Mouse (Mus musculus): ENCODE data around the gene Pold3.
A peak's percentile ranks its signal among the peaks of the same experiment; 100 is the strongest.

The Pold3 gene

GRCm38 (mm10) chr7:100121376-100121789 is at the start of gene Pold3:
Pold3 (minus strand) TSS chr7:100121565.
- DNase-seq: peak; percentile 97

GRCm38 (mm10) chr7:100170756-100171155 is 49.4 kb upstream of the Pold3 start:
- DNase-seq: no peak

GRCm38 (mm10) chr7:100168654-100169053 is 47.3 kb upstream of the Pold3 start:
- DNase-seq: no peak

GRCm38 (mm10) chr7:100163506-100163905 is 42.1 kb upstream of the Pold3 start:
- DNase-seq: no peak

GRCm38 (mm10) chr7:100160006-100160405 is 38.6 kb upstream of the Pold3 start:
- no peak for DNase-seq

- peak; percentile 92 for DNase-seq
Measured at GRCm38 (mm10) chr7:100159105-100159841, 37.9 kb upstream of the Pold3 start, which contains the start of gene Lipt2. Lipt2 (plus strand) TSS chr7:100159277.

GRCm38 (mm10) chr7:100157669-100158068 is 36.3 kb upstream of the Pold3 start:
- no peak for DNase-seq

- DNase-seq: peak; percentile 10
Measured at GRCm38 (mm10) chr7:100150626-100151025, 29.3 kb upstream of the Pold3 start.

- no peak for DNase-seq
Measured at GRCm38 (mm10) chr7:100150086-100150485, 28.7 kb upstream of the Pold3 start.

GRCm38 (mm10) chr7:100148586-100148985 is 27.2 kb upstream of the Pold3 start:
- DNase-seq: no peak

- DNase-seq: no peak
Measured at GRCm38 (mm10) chr7:100140591-100140990, 19.2 kb upstream of the Pold3 start.

- DNase-seq: no peak
Measured at GRCm38 (mm10) chr7:100138075-100138474, 16.7 kb upstream of the Pold3 start.

- DNase-seq: no peak
Measured at GRCm38 (mm10) chr7:100137038-100137437, 15.7 kb upstream of the Pold3 start.

- DNase-seq: no peak
Measured at GRCm38 (mm10) chr7:100132379-100132778, 11.0 kb upstream of the Pold3 start.

- no peak for DNase-seq
Measured at GRCm38 (mm10) chr7:100130592-100130991, 9.2 kb upstream of the Pold3 start.

GRCm38 (mm10) chr7:100128262-100129041 is 7.1 kb upstream of the Pold3 start:
- DNase-seq: no peak

- no peak for DNase-seq
Measured at GRCm38 (mm10) chr7:100126514-100126913, 5.1 kb upstream of the Pold3 start.

GRCm38 (mm10) chr7:100125166-100125565 is 3.8 kb upstream of the Pold3 start:
- DNase-seq: no peak

- DNase-seq: peak; percentile 72
Measured at GRCm38 (mm10) chr7:100124211-100124610, 2.8 kb upstream of the Pold3 start.

GRCm38 (mm10) chr7:100123486-100123885 is 2.1 kb upstream of the Pold3 start:
- peak; percentile 60 for DNase-seq

GRCm38 (mm10) chr7:100120791-100121261 is 539 bp downstream of the Pold3 start:
- DNase-seq: peak; percentile 68

GRCm38 (mm10) chr7:100114279-100114678 is 7.1 kb downstream of the Pold3 start:
- no peak for DNase-seq

- DNase-seq: no peak
Measured at GRCm38 (mm10) chr7:100113821-100114220, 7.5 kb downstream of the Pold3 start.

GRCm38 (mm10) chr7:100111506-100111905 is 9.9 kb downstream of the Pold3 start:
- no peak for DNase-seq

Data from liver (tissue).